Mouse (Mus musculus) liver, adult (tissue): ENCODE data around the gene Oca2.

Experiments
- GATA4 ChIP-seq: IDR thresholded peaks from 2 replicates; pipeline ENCODE4 v1.6.1; 2014; ENCODE audit warnings: mild to moderate bottlenecking, low read length; ENCODE audit not compliant: insufficient replicate concordance

Gene Oca2

GRCm38 (mm10) chr7:56518581-56518980, 279.0 kb downstream of the Oca2 start:
- TF ChIP-seq GATA4: no peak

GRCm38 (mm10) chr7:56519741-56520140, 280.2 kb downstream of the Oca2 start:
- TF ChIP-seq GATA4: no peak

GRCm38 (mm10) chr7:56534856-56535255, 295.3 kb downstream of the Oca2 start:
- TF ChIP-seq GATA4: no peak

GRCm38 (mm10) chr7:56549226-56549625, 309.7 kb downstream of the Oca2 start:
- no peak for TF ChIP-seq GATA4

GRCm38 (mm10) chr7:56551804-56552203, 312.2 kb downstream of the Oca2 start:
- TF ChIP-seq GATA4: no peak
